Mouse (Mus musculus): ENCODE results near the gene Ikzf2.

DNA sequence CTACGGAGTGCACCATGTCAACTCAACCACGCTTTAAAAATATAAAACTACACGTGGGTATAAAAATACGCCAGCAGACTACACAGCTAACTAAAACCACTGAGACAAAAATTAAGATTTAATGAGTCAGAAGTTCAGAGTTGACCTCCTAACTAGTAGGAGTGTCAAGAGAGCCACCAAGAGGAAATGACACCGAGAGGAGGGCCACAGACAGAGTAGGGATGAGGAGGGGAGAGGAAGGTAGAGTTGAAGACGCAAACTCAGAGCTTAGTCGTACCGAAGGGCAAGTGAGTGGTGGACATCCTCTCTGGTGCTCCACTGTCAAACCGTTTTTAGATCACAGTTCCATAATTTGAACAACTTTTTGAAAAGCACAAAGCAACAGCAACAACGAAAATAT, 154.0 kb downstream of the Ikzf2 start:
- no peak for TF ChIP-seq CTCF (IDR thresholded peaks at IDR 0.05; ENCODE audit: insufficient read depth, low read length)
- TF ChIP-seq POLR2A (IDR thresholded peaks at IDR 0.05; ENCODE audit: borderline replicate concordance, extremely low read depth, low read depth, low read length): no peak

All from lung, adult 2 months (tissue).